Mouse (Mus musculus) liver, embryonic 14.5 days (tissue): ENCODE data around the gene Pank1.

ENCODE experiments used
- CTCF ChIP-seq: IDR thresholded peaks from 2 replicates; pipeline ENCODE4 v1.5.1; 2016; ENCODE audit warnings: antibody characterized with exemption, low read depth, control low read depth
- EP300 ChIP-seq: IDR thresholded peaks from 2 replicates; pipeline ENCODE4 v1.6.1; 2016; ENCODE audit warnings: antibody characterized with exemption, low read depth

DNA sequence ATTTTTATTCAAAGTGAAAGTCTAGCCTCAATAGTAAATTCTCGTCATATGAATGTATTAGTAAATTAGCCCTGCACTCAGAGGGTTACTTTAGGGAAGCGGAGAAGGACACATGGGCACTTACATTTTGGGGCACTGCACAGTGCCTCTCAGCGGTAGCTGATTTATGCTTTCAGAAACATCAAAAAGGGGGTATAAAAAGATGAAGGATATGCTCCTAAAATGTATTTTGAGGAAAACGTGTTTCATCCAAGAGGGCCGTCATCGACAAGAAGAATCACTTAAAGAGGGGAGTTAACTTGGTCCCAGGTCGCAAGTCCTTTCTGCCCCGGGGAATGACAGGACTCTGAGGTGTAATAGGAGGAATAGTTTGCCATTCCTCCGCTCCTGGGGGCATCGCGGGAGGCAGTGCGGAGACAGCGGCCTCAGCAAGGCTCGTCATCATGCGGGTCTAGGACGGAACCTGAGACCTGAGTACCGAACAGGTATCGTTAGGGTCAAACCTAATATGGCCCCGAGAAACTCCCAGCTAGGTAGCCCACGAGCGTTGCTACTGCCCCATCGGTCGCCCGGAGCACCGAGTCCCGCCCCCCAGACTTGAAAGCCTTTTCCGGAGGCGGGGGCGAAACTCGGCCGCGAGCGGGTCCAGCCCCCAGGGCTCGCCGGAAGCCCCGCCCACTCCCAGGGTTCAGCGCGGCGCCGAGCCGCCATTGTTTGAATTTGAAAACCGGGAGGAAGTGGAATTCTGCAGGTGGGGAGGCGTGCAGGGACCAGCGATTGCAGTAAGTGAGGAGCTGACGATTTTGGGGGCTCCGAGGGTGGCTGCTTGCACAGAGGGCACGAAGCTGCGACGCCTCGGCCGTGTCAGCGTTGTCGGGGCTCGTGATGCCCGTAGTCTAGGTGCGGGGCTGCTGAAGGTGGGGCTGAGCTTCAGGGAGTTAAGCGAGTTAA is 42.7 kb upstream of the Pank1 start, which contains the start of gene Kif20b:
- TF ChIP-seq CTCF (no peak), EP300 (no peak)
